Comparison of ENCODE assay signal across 16 mouse cellular contexts in the genomic region with DNA sequence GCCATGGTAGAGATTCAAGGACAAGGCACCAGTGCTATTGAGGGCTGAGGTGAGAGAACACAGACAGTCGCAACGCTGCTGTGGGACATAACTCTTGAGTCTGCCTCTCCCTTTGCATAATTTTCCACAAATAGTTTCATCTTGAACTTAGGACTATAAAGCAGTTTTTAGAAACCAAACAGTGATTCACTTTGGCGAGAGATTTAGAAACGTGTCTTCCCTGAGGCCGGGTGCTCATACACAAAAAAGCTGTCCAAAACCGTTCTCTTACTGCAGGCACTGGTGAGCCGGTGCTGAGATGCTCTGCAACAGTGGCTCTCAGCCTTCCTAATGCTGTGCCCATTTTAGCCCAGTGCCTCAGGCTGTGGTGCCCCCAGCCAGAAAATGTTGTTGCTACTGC. TPM values are rescaled to one million over a fixed set of nuclear protein-coding genes. Genes with fewer than 3 reads are reported as not detected.
DNase-seq lines count a peak whose midpoint lies in the region; ATAC-seq lines count a peak whose summit lies in the region.
"Had no signal": no experiment of that assay in that cellular context is flagged by ENCODE, and none has a peak within 500 bp of the region (broad histone marks: within the 10 kb centered on the region; RNA-seq: fewer than 3 reads in every experiment).

No protein-coding gene starts in this region.

- DNase-seq in frontal cortex, postnatal 10 days (ENCODE audit: low spot score in 2 of 2), result no peak
- peak; percentile 15 to 23 for DNase-seq in left cerebral cortex, adult 18-20 months (ENCODE audit: low spot score in 2 of 2)
- no peak for DNase-seq in left cerebral cortex, adult 8-10 months (ENCODE audit: low spot score in 2 of 2)
- peak; percentile 14 for DNase-seq in right cerebral cortex, postnatal 25 days
- DNase-seq in right cerebral cortex, postnatal 4 days, result no peak
- DNase-seq in telencephalon, adult 2 months (ENCODE audit: low read depth, low spot score), result peak; percentile 69
- no peak for DNase-seq in kidney, adult 18-20 months
- DNase-seq: B cell, adult 2 months; cerebellum, adult 8-10 months; gastrocnemius, postnatal 10 days; heart, adult 2 months; heart, postnatal 36 days had no signal

- ATAC-seq in frontal cortex, adult (ENCODE audit: low TSS enrichment), result peak; percentile 77
- ATAC-seq: CD4-positive, CD25-positive, alpha-beta regulatory T cell, adult 4 months; forebrain, embryonic 15.5 days had no signal

RNA-seq across cellular contexts. Expression of gene Dmc1, which starts 3.3 kb away (rescaled TPM):
- total RNA-seq in left cerebral cortex, adult 18-20 months (2021), result under 1 TPM; 0.37 to 0.53 TPM
- total RNA-seq in left cerebral cortex, adult 8-10 months (2022), result 1 to 10 TPM in 2 of 4 experiments, under 1 TPM in 2; 0.17 to 1.8 (median 0.92) TPM
- total RNA-seq: G1E; heart, adult 2 months; heart, postnatal 36 days had no signal

RNA-seq across cellular contexts. Expression of gene Fam227a, which starts 50.5 kb away (rescaled TPM):
- 10 to 100 TPM in 1 of 2 experiments, 1 to 10 TPM in 1; 9.3 to 10.0 TPM for total RNA-seq in left cerebral cortex, adult 18-20 months (2021)
- 10 to 100 TPM; 10.4 to 11.4 (median 10.6) TPM for total RNA-seq in left cerebral cortex, adult 8-10 months (2022)

RNA-seq across cellular contexts. Expression of gene Cby1, which starts 50.8 kb away (rescaled TPM):
- total RNA-seq in left cerebral cortex, adult 18-20 months (2021), result 10 to 100 TPM; 42.4 to 47.0 TPM
- 10 to 100 TPM; 42.9 to 48.2 (median 46.4) TPM for total RNA-seq in left cerebral cortex, adult 8-10 months (2022)

Comparison
In these comparisons a context has a peak if more than half of its experiments do, and no peak if none do; other contexts are left out.
1. DNase-seq: peak in left cerebral cortex, adult 18-20 months (2 of 2), right cerebral cortex, postnatal 25 days (single experiment) and telencephalon, adult 2 months (single experiment); none in frontal cortex, postnatal 10 days (0 of 2), left cerebral cortex, adult 8-10 months (0 of 2), right cerebral cortex, postnatal 4 days (single experiment) and kidney, adult 18-20 months (single experiment).